Mouse (Mus musculus) G1E (cell line): Measurements from ENCODE around the gene Cdipt.

ENCODE experiments used
- CTCF ChIP-seq: IDR thresholded peaks from 2 replicates; pipeline ENCODE4 v1.5.1; 2012; ENCODE audit warnings: low read depth, low read length, inconsistent platforms, mixed read lengths
- GATA1 ChIP-seq: IDR thresholded peaks from 2 replicates; pipeline ENCODE4 v1.6.1; 2012; ENCODE audit warnings: borderline replicate concordance, low read length, inconsistent platforms, mixed read lengths
- GATA2 ChIP-seq: IDR thresholded peaks from 2 replicates; pipeline ENCODE4 v1.6.1; 2012; ENCODE audit warnings: low read depth, low read length, inconsistent platforms, borderline replicate concordance
- POLR2AphosphoS5 ChIP-seq: IDR thresholded peaks from 2 replicates; pipeline ENCODE4 v1.6.1; 2012; ENCODE audit warnings: low read depth, low read length, inconsistent platforms; ENCODE audit not compliant: insufficient replicate concordance
- TAL1 ChIP-seq: conservative IDR thresholded peaks from 2 replicates; pipeline ENCODE4 v1.6.1; 2012; ENCODE audit warnings: low read depth, low read length, inconsistent platforms, mixed read lengths

- peak; percentile 70 for TF ChIP-seq CTCF
- no peak for TF ChIP-seq TAL1
- no peak for TF ChIP-seq GATA1
- TF ChIP-seq POLR2AphosphoS5, result no peak
- no peak for TF ChIP-seq GATA2
Observed at GRCm38 (mm10) chr7:126975950-126976866, 494 bp downstream of the Cdipt start, which contains the start of gene Cdiptos.
